Mouse (Mus musculus): ENCODE results near the gene Dennd5b.

The Dennd5b gene

GRCm38 (mm10) chr6:149100174-149101075 lies 1.1 kb downstream of the Dennd5b start:
- DNase-seq (ENCODE audit: low spot score in 2 of 2): peak; percentile 48 to 67

- DNase-seq (ENCODE audit: low spot score in 2 of 2): no peak
Observed at GRCm38 (mm10) chr6:149098993-149099392, 2.5 kb downstream of the Dennd5b start.

GRCm38 (mm10) chr6:149097276-149097675 lies 4.2 kb downstream of the Dennd5b start:
- no peak for DNase-seq (ENCODE audit: low spot score in 2 of 2)

- DNase-seq (ENCODE audit: low spot score in 2 of 2): no peak
Observed at GRCm38 (mm10) chr6:149096233-149096632, 5.2 kb downstream of the Dennd5b start.

GRCm38 (mm10) chr6:149095389-149095788 lies 6.1 kb downstream of the Dennd5b start:
- no peak for DNase-seq (ENCODE audit: low spot score in 2 of 2)

GRCm38 (mm10) chr6:149094555-149094954 lies 6.9 kb downstream of the Dennd5b start:
- DNase-seq (ENCODE audit: low spot score in 2 of 2): no peak

- DNase-seq (ENCODE audit: low spot score in 2 of 2): no peak
Observed at GRCm38 (mm10) chr6:149093465-149093864, 8.0 kb downstream of the Dennd5b start.

GRCm38 (mm10) chr6:149092406-149092805 lies 9.1 kb downstream of the Dennd5b start:
- DNase-seq (ENCODE audit: low spot score in 2 of 2): no peak

GRCm38 (mm10) chr6:149077136-149077808 lies 24.2 kb downstream of the Dennd5b start:
- no peak for DNase-seq (ENCODE audit: low spot score in 2 of 2)

GRCm38 (mm10) chr6:149073854-149074253 lies 27.6 kb downstream of the Dennd5b start:
- no peak for DNase-seq (ENCODE audit: low spot score in 2 of 2)

GRCm38 (mm10) chr6:149072873-149073272 lies 28.6 kb downstream of the Dennd5b start:
- DNase-seq (ENCODE audit: low spot score in 2 of 2): no peak

GRCm38 (mm10) chr6:149070592-149071124 lies 30.8 kb downstream of the Dennd5b start:
- DNase-seq (ENCODE audit: low spot score in 2 of 2): no peak

GRCm38 (mm10) chr6:149063382-149063781 lies 38.1 kb downstream of the Dennd5b start:
- DNase-seq (ENCODE audit: low spot score in 2 of 2): no peak

GRCm38 (mm10) chr6:149060670-149061387 lies 40.7 kb downstream of the Dennd5b start:
- DNase-seq (ENCODE audit: low spot score in 2 of 2): no peak

- no peak for DNase-seq (ENCODE audit: low spot score in 2 of 2)
Observed at GRCm38 (mm10) chr6:149057947-149058391, 43.5 kb downstream of the Dennd5b start.

GRCm38 (mm10) chr6:149054780-149055179 lies 46.7 kb downstream of the Dennd5b start:
- no peak for DNase-seq (ENCODE audit: low spot score in 2 of 2)

- no peak for DNase-seq (ENCODE audit: low spot score in 2 of 2)
Observed at GRCm38 (mm10) chr6:149050978-149051723, 50.3 kb downstream of the Dennd5b start.

GRCm38 (mm10) chr6:149040099-149040498 lies 61.4 kb downstream of the Dennd5b start:
- no peak for DNase-seq (ENCODE audit: low spot score in 2 of 2)

- no peak for DNase-seq (ENCODE audit: low spot score in 2 of 2)
Observed at GRCm38 (mm10) chr6:149032198-149032597, 69.3 kb downstream of the Dennd5b start.

GRCm38 (mm10) chr6:149031377-149031776 lies 70.1 kb downstream of the Dennd5b start:
- DNase-seq (ENCODE audit: low spot score in 2 of 2): no peak

GRCm38 (mm10) chr6:149018431-149018830 lies 83.0 kb downstream of the Dennd5b start:
- no peak for DNase-seq (ENCODE audit: low spot score in 2 of 2)

All from frontal cortex, postnatal 10 days (tissue).